Mouse (Mus musculus) gastrocnemius, postnatal 4 days (tissue): ENCODE results near the gene Arhgef3. TPM values are rescaled to one million over a fixed set of nuclear protein-coding genes. Genes with fewer than 3 reads are reported as not detected.
"Not testable (repeated sequence)": the region's sequence is repeated elsewhere in the genome, so short reads cannot be mapped to it uniquely, and the experiment has no call there.

ENCODE experiments used
- DNase-seq, 2 experiments: peaks; one replicate each; pipeline ENCODE4 v3.0.0; 2021 to 2022; ENCODE audit warnings: low spot score in 2 of 2, mixed read lengths in 2 of 2
- total RNA-seq, 2 experiments: library from RNA; stranded (reverse); gene quantifications; 2 replicates each; pipeline ENCODE4 v1.2.3; 2021

The Arhgef3 gene
- total RNA-seq, 2 experiments from 2014 or later, result 24.8 to 25.1 TPM

DNA sequence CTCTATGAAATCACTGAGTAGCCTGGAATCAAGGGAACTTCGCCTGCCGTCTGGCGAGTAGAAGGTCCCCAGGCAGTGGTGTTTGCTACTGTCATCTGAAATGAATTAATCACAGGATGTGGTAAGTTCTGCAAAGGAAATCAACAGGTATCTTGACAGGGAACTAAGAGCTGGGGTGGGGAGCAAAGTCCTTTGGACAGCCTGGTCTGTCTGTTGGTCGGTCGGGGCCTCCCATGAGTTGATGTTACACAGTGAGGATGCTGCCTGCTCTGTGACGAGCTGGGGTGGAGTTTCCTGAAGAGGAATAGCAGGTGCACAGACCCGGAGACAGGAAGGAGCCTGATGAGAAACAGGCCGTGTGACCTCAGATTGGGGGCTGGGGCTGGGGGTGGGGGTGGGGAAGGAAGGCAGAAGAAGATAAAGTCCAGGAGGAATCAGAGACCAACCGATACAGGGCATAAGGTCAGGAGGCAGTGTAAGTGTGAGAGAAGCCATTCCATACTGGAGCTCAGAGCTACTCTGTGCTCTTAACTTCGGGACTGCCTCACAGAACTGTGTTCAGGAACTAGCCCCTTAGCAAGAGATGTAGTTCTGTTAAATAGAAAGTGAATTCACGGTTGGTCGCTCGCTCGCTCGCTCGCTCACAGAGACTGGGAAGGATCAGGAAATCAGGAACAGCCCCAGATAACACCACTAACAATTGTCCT, 114.9 kb downstream of the Arhgef3 start:
- DNase-seq, result no peak

DNA sequence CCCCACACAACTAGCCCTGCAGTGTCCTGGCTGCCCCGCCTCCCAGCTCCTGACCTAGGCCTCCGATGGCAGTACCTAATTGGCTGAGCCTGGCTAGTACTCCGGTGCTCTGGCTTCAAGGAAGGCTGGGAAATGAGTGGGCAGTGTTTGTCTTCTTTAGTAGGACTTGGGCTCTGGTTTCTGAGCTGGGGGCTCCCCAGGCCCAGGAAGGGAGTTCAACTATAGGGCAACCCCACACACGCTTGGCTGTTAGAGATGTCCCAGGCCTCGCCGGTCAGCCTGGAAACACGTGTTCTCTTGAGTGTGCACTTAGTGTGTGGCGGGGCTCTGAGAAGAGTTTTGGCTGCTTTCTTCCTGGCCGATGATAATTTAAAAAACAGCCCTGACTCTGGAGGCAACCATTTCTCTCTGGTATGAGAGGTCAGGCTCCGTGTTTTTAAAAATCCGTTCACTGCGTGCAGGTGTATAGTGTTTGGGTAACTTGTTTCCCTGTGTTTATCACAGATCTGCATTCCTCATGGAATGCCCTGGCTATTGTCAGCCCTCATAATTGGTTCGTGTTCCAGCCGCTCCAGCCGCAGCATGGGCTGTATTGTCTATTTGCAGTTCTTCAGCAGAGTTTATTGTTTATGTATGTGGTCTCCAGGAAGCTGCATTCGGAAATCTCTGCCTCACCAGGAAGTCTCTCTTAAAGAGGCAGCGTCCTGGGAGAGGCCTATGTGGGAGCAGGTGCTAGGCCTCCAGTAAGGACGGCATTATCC, 115.7 kb downstream of the Arhgef3 start:
- peak in 1 of 2 experiments; percentile 47 for DNase-seq

DNA sequence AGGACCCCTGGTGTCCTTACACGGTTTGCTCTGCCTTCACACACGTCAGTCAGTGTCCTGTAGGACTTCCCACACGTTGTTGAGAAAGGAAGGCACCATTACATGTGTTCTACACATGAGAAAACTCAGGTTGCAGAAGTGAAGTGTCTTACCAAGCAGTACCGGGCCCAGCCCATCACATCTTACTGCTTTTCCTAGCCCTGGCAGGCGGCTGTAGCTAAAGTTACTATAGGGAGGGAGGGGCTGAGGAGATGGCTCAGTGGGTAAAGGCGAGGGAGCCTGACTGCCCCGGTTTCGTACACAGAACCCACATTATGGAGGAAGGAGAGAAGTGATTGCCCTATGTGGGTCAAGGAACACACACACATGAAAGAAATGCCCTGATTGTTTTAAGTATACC, 116.8 kb downstream of the Arhgef3 start:
- no peak for DNase-seq

DNA sequence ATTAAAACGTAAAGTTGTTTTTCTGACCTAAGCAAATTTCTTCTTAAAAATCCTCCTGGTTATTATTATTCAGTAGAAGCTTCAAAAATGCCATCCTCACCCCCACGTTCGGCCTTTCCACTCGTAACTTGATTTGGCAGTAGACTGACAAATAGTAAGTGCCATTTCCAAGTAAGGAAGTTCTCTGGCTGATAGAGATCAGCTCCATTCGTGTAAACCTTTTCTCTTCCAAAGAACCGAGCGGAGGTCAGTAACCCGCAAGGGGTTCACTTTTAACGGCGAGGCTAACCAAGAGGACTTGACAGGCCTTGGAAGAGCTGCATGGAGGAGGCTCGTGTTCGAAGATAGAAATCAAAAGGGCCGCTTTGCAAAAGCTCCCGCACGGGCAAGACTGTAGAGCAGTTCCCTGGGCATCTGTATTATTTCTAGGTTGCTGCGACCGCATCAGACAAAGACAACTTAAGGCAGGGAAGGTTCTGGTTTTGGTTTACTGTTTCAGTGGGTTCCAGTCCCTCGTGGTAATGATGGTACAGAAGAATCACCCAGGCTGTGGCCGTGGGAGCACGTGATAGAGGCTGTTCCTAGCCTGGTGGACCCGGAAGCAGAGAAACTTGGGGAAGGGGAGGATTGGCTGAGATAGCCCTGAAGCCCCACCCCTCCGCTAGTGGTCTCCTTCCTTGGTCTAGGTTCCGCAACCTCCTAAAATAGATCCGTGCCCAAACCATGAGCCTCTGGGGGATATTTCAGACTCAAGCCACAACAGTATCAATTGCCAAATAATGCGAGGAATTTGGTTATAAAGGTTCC, 117.5 kb downstream of the Arhgef3 start:
- no peak for DNase-seq

DNA sequence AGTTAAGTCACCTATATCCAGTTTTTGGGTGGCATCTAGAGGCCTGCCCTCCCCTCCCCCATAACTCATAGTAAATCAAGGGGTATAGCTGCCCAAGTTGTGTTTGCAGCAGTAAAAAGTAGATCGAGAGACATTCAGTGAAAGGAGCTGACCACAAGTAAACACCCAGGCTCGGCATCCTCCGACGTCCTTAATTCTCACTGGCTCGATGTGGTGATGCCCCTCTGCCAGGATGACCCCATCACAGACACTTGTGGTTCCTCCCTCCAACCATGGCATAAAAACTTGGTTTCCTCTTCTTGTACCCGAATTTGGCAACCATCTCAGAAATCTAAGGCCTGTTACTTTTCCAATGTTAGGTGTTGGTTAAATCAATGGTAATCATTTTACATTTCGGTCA, 118.4 kb downstream of the Arhgef3 start:
- DNase-seq, result no peak

DNA sequence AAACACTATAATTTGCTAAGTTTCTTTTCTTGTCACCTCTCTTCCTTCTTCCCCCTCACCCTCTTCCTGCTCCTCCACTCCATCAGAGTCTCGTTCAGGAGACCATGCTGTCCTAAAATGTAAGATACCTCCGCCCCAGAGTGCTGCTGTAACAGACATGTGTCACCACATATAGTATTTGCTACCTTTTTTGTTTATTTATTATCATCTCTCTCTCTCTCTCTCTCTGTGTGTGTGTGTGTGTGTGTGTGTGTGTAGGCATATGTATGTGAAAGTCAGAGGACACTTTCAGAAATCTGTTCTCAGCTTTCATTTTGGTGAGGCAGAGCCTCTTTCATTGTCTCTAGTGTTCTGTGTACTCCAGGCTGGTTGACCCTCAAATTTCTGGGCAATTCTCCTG, 119.0 kb downstream of the Arhgef3 start:
- no peak for DNase-seq

DNA sequence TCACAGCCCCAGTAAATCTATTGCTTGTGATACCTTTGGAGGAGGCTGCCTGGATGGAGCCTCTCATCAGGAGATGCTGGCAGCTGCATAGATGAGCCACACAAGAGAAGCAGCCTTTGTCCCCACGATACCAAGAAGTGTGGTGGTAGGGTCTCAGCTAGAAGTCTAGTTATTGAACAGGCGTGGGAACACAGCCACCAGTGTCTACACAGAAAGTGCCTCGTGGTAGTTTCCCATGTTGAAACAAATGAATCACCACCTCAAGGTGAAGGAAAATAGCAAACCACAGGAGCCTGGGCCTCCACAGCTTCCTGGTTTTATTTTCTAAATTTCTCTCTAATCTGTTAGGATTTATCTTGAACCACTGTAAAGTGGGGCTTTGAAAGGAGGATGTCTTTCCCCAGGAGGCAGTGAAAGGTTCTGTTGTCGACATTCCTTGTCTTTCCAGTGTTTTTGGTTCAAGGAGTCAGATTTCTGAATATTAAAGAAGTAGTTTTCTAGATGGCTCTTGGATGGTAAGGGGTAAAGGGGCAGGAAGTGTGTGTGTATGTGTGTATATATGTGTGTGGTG, 119.7 kb downstream of the Arhgef3 start:
- no peak for DNase-seq

DNA sequence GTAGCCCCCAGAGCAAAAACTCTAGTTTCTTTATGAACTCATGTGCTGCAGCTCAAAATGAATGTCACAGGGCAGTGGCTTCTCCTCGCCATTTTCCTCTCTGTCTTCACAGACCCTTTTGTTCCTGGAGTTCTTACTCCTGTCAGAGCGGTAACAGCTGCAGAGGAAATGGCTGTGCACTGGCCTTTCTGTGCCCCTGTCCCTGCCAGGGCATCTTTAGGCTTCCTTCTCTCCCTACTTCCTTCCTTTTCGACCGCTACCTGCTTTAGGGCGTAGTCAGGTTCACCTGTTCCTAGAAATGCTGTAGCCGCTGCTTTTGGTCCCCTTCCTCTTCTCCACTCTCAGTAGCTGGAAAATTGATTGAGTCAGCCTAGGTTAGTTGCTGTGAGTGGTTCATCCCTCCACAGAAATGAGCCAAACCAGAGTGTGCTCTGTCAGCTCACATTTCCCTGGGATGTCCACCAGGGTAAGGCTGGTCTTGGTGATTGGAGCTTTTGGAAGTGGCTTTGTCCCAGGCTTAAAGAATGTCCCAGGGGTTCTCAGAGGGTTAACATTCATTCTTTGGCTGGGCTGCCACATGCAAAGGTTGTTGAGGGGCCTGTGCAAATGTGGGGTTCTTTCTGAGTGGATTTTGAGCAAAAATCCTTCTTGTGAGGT, 121.3 kb downstream of the Arhgef3 start:
- no peak for DNase-seq

DNA sequence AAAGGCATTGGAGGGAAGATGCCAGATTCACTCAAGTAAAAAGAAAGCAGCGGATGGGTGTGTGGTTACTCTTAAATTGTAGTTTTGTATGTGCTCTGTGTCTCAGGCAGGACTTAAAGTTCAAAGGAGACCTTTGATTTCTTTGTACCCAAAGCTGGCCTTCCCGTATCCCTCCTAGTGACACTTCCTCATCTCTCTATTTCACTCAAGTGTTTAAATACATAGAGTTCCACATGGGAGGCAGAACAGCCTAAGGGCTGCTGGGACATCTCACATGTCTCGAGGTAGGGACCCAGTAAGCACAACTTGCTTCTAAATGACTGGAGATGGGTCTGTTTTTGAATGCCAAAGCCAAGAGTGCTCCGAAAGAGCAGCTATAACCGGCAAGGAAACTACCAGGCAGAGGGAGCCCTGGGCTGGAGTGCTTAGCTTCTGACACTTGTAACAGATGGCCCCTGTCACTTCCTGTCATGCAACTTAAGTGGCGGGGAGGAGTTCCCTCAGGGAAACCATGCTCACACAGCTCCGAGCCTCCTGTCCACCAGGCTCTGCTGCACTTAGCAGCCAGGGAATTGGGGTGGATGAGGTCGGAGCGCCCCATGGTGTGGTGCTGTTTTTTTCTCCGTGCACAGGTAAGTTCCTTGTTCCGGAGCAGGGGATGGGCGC, 123.0 kb downstream of the Arhgef3 start:
- DNase-seq, result peak in 1 of 2 experiments; percentile 24

DNA sequence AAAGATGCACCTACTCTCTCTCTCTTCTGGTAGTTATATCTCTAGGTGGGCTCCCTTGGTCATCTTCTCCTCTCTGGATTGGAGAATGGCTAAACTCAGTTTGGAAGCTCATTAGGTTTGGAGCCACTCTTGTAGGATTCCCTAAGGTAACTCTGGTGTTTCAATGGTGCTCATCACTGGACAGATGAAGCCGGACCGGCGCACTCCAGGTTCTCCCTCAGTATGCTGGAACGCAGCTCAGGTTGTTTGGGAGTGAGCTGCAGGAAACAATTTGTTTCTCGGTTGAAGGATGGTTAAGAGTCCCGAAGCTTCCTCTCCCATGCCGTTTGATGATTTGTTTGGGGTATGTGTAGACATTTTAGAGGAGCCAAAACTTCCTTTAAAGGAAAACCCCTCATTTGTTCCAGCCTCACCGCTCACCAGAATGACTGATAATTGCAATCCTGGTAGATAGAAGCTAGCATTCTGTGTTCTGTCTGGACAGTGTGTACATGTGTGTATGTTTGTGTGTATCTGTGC, 124.0 kb downstream of the Arhgef3 start:
- DNase-seq, result no peak

DNA sequence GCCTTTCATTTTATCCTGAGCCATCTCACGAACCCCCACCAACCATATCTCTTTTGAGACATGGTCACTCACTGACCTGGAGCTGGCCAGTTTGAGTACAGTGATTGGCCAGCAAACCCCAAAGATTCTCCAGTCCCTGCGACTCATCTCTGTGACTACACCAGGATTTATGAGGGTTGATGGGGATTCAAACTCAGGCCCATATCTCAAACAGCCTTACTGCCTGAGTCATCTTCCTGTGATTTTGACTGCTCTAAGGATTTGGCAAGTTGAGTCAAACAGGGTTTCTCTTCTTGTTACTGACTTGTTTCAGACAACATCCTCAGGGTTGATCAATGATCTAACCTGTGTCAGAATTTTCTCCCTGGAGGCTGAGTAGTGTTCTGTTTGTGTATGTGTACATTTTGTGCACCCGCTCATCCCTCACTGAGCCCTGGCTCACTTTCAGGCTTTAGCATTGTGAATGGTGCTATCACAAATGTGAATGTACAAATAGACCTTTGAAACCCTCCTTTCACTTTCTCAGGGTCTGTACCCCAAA, 124.9 kb downstream of the Arhgef3 start:
- no peak for DNase-seq

DNA sequence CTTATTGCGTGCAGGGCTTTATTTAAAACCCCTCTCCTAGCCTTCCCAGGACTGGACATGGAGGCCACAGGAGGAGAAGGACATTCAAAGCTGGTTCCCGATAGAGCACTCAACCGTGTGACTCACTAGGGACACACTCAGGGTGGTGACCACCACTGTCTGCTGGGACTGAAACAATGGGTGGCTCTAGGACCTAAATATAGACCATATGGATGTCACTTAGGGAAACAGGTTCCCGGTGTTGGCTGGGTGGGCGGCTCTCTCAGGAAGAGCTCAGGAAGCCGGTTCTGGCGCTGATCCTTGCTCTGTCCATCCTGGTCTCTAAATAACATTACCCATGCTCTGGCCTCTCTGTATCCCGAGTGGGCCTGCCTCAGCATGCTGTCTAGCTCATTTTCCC, 127.6 kb downstream of the Arhgef3 start:
- DNase-seq, result no peak

DNA sequence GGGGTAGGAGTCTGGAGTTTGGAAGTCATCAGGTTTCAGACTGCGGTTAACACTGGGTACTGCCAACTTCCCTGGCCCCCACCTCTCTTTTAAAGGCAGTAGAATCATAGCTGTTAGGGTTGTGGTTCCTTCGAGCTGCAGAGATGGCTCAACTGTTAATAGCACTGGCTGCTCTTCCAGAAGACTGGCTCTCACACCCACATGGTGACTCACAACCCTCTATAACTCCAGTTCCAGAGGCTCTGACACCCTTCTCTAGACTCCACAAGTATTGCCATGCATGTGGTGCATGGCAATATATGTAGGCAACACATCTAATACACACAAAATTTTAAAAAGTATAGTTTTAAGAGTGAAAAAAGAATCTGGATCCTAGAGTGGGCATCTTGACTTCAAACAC, 128.1 kb downstream of the Arhgef3 start:
- DNase-seq, result no peak

DNA sequence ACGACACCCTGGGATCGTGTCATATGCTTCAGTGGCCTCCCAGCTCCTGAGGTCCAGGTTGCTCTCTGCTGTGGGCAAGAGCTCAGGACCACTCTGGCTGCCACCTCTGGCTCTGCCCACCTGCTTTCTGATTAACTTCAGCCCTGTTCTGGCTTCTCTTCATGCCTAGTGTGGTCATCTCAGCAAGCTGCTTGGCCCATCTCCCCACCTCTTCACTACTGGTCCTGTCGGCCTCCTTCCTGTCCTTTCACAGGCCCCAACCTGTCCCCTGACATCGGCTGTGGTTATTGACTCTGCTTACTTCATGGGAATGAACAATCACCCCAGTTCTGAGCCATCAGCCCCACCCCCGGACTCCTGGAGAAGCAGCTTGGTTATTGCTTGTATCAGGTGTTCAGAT, 128.9 kb downstream of the Arhgef3 start:
- DNase-seq, result no peak

DNA sequence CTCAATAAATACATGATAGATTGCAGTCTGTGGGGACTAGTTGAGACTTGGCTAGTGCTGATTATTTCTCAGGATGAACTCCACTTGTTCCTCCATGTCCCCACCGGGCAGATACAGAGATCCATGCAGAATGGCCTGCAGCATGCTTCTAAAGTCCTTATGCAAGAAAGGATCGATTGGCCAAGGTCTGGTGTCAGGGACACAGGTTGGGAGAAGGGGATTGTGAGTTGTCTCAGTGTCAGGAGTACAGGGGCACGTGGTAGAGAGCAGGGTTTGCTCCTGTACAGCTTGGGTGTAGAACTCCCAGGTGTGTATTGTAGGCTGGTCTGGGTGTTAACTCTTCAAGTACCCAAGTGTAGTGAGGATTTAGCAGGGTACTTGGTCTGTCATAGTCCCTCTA, 130.2 kb downstream of the Arhgef3 start:
- DNase-seq, result no peak

DNA sequence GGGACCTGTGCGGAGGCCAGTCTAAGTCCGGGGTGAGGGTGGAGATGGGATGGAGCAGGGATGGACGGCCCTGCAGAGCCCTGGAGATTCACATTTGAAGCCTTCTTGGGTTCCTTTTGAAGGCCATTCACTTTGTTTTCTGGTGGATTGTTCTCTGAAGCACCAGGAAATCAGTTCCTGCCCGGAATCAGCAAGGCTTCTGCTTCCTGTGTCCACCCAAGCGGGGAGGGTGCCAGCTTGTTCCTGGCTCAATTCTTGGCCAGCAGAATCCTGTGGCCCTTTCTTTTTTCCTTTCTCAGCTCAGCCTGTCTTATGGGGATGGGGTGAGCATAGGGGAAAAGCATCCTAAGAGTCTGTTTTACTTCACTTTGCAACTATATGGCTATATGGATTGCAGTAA, 131.7 kb downstream of the Arhgef3 start:
- no peak for DNase-seq

DNA sequence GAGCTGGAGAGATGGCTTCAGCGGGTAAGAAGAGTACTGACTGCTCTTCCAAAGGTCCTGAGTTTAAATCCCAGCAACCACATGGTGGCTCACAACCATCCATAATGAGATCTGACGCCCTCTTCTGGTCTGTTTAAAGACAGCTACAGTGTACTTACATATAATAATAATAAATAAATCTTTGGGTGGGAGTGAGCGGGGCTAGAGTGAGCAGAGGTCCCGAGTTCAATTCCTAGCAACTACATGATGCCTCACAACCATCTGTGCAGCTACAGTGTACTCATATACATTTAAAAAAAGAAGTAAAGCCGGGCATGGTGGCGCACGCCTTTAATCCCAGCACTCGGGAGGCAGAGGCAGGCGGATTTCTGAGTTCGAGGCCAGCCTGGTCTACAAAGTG, 132.2 kb downstream of the Arhgef3 start:
- DNase-seq, result not testable (repeated sequence)

DNA sequence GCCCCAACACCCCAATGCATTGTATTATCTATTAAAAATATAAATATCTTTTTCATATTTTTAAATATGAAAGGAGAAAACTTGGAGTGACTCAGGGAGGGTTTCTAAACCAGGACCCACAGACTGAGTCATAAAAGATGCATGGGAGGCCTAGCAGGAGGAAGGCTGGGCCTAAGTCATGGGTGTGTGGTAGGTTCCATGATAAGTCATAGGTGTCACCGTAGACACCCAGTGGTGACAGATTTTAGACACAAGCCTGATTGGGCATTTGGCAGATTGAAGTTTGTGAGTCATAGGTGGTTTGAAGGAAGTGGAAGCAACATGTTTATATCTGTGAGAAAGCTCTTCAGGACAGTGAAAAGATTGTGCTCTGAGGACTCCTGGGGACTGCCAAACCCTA, 134.4 kb downstream of the Arhgef3 start:
- DNase-seq, result no peak

DNA sequence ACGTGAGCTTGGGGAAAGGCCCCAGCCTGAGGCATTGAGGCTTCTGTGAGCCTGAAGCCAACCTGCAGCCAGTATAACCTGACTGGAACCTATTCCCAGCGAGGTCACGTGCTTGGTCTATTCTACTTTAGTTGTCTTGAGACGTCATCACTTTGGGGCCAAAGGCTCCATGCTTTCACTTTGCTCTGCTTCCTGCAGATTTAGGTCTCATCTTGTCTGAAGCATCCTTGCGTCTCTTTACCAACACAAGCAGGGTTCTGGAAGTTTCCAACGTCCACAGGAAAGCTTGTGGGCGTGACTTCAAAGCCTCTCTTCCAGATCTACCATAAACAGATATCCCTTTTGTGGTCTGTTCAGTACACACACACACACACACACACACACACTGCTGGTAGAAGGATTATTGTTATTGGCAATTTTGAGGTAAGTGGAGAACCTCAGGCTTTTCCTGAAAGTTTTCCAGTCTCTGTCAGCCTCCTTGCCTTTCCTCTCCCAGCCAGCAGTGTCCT, 135.6 kb downstream of the Arhgef3 start:
- DNase-seq, result no peak

DNA sequence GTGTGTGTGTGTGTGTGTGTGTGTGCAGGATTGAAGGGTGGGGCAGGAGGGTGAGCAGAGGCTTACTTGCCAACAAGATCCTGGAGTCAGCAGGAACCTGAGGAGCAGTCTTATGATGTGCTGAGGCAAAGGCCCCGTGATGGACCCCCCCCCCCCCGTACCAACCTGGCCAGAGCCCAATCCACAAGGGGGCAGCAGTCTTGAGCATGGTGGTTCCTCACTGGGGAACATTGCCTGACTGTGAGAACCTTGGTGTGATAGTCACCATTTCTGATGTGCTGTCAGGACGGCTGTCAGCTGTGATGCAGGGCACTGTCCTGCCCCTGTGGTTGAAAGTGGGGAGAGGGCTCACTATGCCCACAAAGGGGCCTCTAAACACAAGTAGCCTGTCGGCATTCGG, 138.7 kb downstream of the Arhgef3 start:
- DNase-seq, result no peak
